Mouse (Mus musculus) central nervous system, embryonic 18 days (tissue): ENCODE data around the gene Akr1b7. TPM values are rescaled to one million over a fixed set of nuclear protein-coding genes. Genes with fewer than 3 reads are reported as not detected.

Experiments
- polyA plus RNA-seq: library from polyadenylated mRNA; depleted of rRNA; stranded (reverse); fragments of >200 nt; gene quantifications from 2 replicates; pipeline ENCODE4 v1.2.3, GENCODE M21; 2012; rRNA removed

Gene Akr1b7
- 0.07 TPM in 1 of 2 replicates, not detected in the other for polyA plus RNA-seq

GRCm38 (mm10) chr6:34412023-34412422 lies at the start of gene Akr1b7:
Akr1b7 (plus strand) TSS chr6:34412334.

GRCm38 (mm10) chr6:34384110-34384661 lies 27.9 kb upstream of the Akr1b7 start, which contains the start of gene Akr1b10:
Akr1b10 (plus strand) TSS chr6:34384218.

Other genes starting within 250 kb of the Akr1b7 start
- 43.3 and 46.8 TPM in 2 replicates for gene Slc35b4, start 235.2 kb upstream of the Akr1b7 start, polyA plus RNA-seq
- 96.5 and 103 TPM in 2 replicates for gene Akr1b3, start 94.9 kb upstream of the Akr1b7 start, polyA plus RNA-seq
- gene Akr1b8, start 58.2 kb upstream of the Akr1b7 start, polyA plus RNA-seq, result 1.4 and 2.1 TPM in 2 replicates
- 8.6 and 11.2 TPM in 2 replicates for gene Akr1b10, start 28.1 kb upstream of the Akr1b7 start, polyA plus RNA-seq
- 89.1 and 101 TPM in 2 replicates for gene Bpgm, start 63.9 kb downstream of the Akr1b7 start, polyA plus RNA-seq
- 35.4 and 36.0 TPM in 2 replicates for gene Cald1, start 186.2 kb downstream of the Akr1b7 start, polyA plus RNA-seq